Mouse (Mus musculus): Measurements from ENCODE around the gene 4933415F23Rik. TPM values are rescaled to one million over a fixed set of nuclear protein-coding genes. Genes with fewer than 3 reads are reported as not detected.
"Not testable (repeated sequence)": the region's sequence is repeated elsewhere in the genome, so short reads cannot be mapped to it uniquely, and the experiment has no call there.

The 4933415F23Rik gene
- not detected in 3 replicates for total RNA-seq (2017)

DNA sequence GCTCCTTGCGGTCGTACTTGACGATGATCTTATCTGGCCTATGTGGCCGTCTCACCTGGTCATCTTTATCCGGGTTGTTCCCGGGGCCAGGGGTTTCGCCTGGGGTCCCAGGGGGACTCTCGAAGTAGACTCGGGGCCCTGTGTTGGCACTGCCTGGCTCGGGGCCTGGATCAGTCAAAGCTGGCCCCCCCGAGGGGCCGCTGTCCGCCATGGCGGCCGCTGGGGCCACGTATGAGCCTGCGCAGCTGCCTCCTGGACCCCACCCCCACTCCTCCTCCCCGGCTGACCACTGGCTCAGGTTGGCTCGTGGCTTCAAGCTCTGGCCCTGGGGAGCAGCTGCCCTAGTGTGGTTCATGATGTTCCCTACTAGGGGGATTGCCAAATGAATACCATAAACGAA lies at the start of gene 4933415F23Rik:
Gene 4933415F23Rik, minus strand, starts transcription at position 233 of the 400 bp plus-strand sequence.
- no peak for ATAC-seq (replicated peaks; ENCODE audit: insufficient number of reproducible peaks, low FRiP score, low TSS enrichment, poor library complexity, severe bottlenecking)

- ATAC-seq (replicated peaks; ENCODE audit: insufficient number of reproducible peaks, low FRiP score, low TSS enrichment, poor library complexity, severe bottlenecking): no peak
Observed at GRCm38 (mm10) chr1:23151722-23152121, 49.7 kb upstream of the 4933415F23Rik start.

DNA sequence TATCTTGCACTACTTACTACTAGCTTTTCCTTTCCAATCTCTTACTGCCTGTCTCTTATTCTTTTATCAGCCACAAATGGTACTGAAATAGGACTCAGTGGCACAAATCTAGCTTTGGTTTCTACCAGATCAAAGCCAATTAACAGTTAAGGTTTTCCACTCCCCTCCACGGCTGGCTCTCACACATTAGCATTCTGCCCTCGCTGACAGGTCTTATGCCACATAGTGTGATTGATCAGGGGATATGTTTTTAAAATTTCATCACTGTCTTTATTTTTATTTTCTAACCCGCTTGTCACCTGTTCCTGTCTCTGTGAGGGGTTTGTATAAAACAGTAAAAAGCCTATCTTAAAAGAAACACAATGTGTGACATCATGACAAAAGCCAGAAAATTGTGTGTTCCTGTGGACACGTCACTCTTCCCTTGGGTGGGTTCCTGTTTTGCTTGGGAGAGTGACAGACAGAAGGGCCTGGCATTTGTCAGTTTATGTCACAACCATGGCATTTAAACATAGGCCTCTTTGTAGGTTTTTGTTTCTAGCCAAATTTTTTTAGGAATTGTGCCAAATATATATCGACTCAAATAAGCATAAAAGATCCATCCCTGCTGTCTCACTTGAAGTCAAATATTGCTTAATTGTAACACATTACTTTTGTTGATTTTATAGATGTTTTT lies 44.3 kb upstream of the 4933415F23Rik start:
- no peak for ATAC-seq (replicated peaks; ENCODE audit: insufficient number of reproducible peaks, low FRiP score, low TSS enrichment, poor library complexity, severe bottlenecking)

- ATAC-seq (replicated peaks; ENCODE audit: insufficient number of reproducible peaks, low FRiP score, low TSS enrichment, poor library complexity, severe bottlenecking): no peak
Observed at GRCm38 (mm10) chr1:23141121-23141811, 39.2 kb upstream of the 4933415F23Rik start.

- not testable (repeated sequence) for ATAC-seq (replicated peaks; ENCODE audit: insufficient number of reproducible peaks, low FRiP score, low TSS enrichment, poor library complexity, severe bottlenecking)
Observed at GRCm38 (mm10) chr1:23140530-23140929, 38.5 kb upstream of the 4933415F23Rik start.

DNA sequence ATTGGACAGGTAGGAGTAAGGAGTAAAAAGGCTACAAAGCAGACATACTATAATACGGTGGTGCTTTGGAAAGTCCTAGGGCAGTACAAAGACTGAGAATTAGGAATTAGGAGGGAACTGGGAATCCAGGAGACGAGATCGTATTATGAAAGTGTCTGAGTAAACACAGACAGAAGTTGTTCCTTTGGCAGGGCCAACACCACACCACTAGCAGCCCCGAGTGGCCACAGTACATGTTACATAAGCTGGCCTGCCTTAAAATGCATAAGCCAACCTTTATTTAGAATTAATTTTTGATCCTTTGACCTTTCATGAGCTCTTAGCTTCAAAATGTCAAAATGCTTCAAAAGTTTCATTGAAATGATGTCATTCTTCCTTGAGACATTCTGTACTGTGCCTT lies 18.8 kb upstream of the 4933415F23Rik start:
- ATAC-seq (replicated peaks; ENCODE audit: insufficient number of reproducible peaks, low FRiP score, low TSS enrichment, poor library complexity, severe bottlenecking): no peak

- no peak for ATAC-seq (replicated peaks; ENCODE audit: insufficient number of reproducible peaks, low FRiP score, low TSS enrichment, poor library complexity, severe bottlenecking)
Observed at GRCm38 (mm10) chr1:23119406-23119805, 17.4 kb upstream of the 4933415F23Rik start.

- ATAC-seq (replicated peaks; ENCODE audit: insufficient number of reproducible peaks, low FRiP score, low TSS enrichment, poor library complexity, severe bottlenecking): no peak
Observed at GRCm38 (mm10) chr1:23117423-23117822, 15.4 kb upstream of the 4933415F23Rik start.

GRCm38 (mm10) chr1:23109191-23109590 lies 7.1 kb upstream of the 4933415F23Rik start:
- ATAC-seq (replicated peaks; ENCODE audit: insufficient number of reproducible peaks, low FRiP score, low TSS enrichment, poor library complexity, severe bottlenecking): no peak

DNA sequence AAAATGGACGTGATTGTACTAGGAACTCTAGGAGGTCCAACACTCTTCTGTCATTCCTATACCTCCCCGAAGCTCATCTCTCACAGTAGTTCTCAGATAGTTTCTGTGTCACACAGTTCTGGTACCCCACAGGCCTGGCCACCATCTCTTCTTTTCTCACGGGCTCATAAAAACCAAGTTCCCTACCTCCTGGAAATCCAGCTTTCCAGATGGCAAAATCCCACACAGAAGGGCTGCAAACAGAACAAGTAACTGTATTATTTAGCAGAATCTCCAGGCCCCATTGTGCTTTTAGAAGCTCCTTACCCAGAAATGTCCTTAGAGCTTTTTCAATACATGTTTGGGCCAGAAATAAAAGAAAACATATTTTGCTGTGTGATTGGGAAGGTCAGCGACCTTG lies 828 bp upstream of the 4933415F23Rik start:
- ATAC-seq (replicated peaks; ENCODE audit: insufficient number of reproducible peaks, low FRiP score, low TSS enrichment, poor library complexity, severe bottlenecking): no peak

DNA sequence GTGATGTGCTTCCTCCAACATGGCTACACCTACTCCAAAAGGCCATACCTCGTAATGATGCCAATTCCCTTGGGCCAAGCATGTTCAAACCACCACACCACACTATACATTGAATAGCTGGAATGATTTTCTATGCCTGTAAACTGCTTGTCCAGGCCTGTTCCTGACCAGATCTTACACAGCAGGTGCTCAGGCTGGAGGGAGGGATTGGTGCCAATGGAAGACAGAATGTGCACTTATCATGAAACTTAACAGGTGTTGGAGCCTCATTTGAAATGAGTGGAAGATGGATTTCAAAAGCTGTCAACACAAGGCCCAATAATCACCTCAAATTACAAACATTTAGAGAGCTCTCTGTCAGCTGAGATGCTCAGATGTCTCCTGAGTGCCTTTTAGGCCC lies 2.3 kb downstream of the 4933415F23Rik start:
- ATAC-seq (replicated peaks; ENCODE audit: insufficient number of reproducible peaks, low FRiP score, low TSS enrichment, poor library complexity, severe bottlenecking): no peak

GRCm38 (mm10) chr1:23098451-23098850 lies 3.6 kb downstream of the 4933415F23Rik start:
- no peak for ATAC-seq (replicated peaks; ENCODE audit: insufficient number of reproducible peaks, low FRiP score, low TSS enrichment, poor library complexity, severe bottlenecking)

GRCm38 (mm10) chr1:23097996-23098395 lies 4.1 kb downstream of the 4933415F23Rik start:
- ATAC-seq (replicated peaks; ENCODE audit: insufficient number of reproducible peaks, low FRiP score, low TSS enrichment, poor library complexity, severe bottlenecking): no peak

- ATAC-seq (replicated peaks; ENCODE audit: insufficient number of reproducible peaks, low FRiP score, low TSS enrichment, poor library complexity, severe bottlenecking): no peak
Observed at GRCm38 (mm10) chr1:23067715-23068114, 34.3 kb downstream of the 4933415F23Rik start.

- no peak for ATAC-seq (replicated peaks; ENCODE audit: insufficient number of reproducible peaks, low FRiP score, low TSS enrichment, poor library complexity, severe bottlenecking)
Observed at GRCm38 (mm10) chr1:23064717-23065475, 37.2 kb downstream of the 4933415F23Rik start.

GRCm38 (mm10) chr1:23063946-23064345 lies 38.1 kb downstream of the 4933415F23Rik start:
- ATAC-seq (replicated peaks; ENCODE audit: insufficient number of reproducible peaks, low FRiP score, low TSS enrichment, poor library complexity, severe bottlenecking): no peak

DNA sequence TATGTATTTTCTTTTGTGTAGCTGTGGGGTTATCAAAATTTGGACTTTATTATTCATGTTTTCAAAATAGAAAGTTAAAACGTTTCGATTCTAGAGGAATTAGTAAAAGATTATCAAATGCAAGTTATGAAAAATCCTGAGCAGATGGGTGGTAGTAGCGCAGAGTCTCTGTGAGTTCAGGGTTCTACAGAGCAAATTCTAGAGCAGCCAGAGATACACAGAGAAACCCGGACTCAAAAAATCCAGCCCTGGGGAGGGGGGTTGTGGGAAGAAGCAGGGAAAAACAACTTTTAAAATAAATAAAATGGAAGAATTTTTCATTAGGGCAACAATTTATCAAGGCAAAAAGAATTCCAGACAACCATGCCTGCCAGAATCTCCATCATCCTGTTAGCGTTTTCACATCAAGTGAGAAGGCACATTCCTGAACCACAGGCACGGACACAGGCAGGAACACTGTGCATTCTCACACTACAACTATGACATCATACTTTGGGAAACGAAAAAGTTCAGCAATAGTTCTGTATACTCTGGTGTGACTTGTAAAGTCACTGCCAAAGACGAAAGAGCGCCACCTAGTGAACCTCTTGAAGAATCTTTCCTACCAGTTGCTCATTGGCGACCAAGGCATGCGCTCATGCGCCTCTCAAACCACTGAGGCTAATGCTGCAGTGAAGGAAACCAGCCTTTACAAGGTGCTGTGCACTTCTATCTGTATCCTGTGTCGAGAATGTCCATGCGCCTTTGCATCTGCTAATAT lies 40.3 kb downstream of the 4933415F23Rik start:
- no peak for ATAC-seq (replicated peaks; ENCODE audit: insufficient number of reproducible peaks, low FRiP score, low TSS enrichment, poor library complexity, severe bottlenecking)

- no peak for ATAC-seq (replicated peaks; ENCODE audit: insufficient number of reproducible peaks, low FRiP score, low TSS enrichment, poor library complexity, severe bottlenecking)
Observed at GRCm38 (mm10) chr1:23060056-23060455, 42.0 kb downstream of the 4933415F23Rik start.
